Mouse (Mus musculus) limb, embryonic 14.5 days (tissue): ENCODE measurements around the gene Eefsec. TPM values are rescaled to one million over a fixed set of nuclear protein-coding genes. Genes with fewer than 3 reads are reported as not detected.

Experiments
- ATAC-seq: fragments of 200-750 bp; cut with Nextera tagmentation; 2 replicates; pipeline ENCODE4 v1.8.0; 2017; ENCODE audit warnings: low read depth, moderate number of reproducible peaks, moderate TSS enrichment; ENCODE audit not compliant: low FRiP score
- DNase-seq: peaks from one replicate; pipeline ENCODE4 v3.0.0-alpha.2; 2015; ENCODE audit warnings: low spot score
- H3K27ac ChIP-seq: fragments of 300-500 bp; sonication (generic); replicated peaks from 2 replicates; pipeline ENCODE4 v1.5.1; 2014; ENCODE audit warnings: low read depth, mild to moderate bottlenecking, low read length, moderate library complexity, mixed read lengths
- H3K27me3 ChIP-seq: fragments of 300-500 bp; sonication (generic); 2 replicates; pipeline ENCODE4 v1.6.1; 2014; ENCODE audit warnings: low read length, mixed read lengths; ENCODE audit not compliant: control insufficient read depth, insufficient read depth
- H3K36me3 ChIP-seq: fragments of 300-500 bp; sonication (generic); 2 replicates; pipeline ENCODE4 v1.6.1; 2014; ENCODE audit warnings: mild to moderate bottlenecking, low read length, moderate library complexity, mixed read lengths; ENCODE audit not compliant: control insufficient read depth, insufficient read depth
- H3K4me1 ChIP-seq: fragments of 300-500 bp; sonication (generic); 2 replicates; pipeline ENCODE4 v1.6.1; 2014; ENCODE audit warnings: antibody characterized with exemption, low read length, mixed read lengths; ENCODE audit not compliant: control insufficient read depth, insufficient read depth
- H3K4me2 ChIP-seq: fragments of 300-500 bp; sonication (generic); replicated peaks from 2 replicates; pipeline ENCODE4 v1.6.1; 2014; ENCODE audit warnings: low read depth, mild to moderate bottlenecking, low read length, moderate library complexity; ENCODE audit not compliant: severe bottlenecking
- H3K4me3 ChIP-seq: fragments of 300-500 bp; sonication (generic); replicated peaks from 2 replicates; pipeline ENCODE4 v1.5.1; 2014; ENCODE audit warnings: low read length
- H3K9ac ChIP-seq: fragments of 300-500 bp; sonication (generic); 2 replicates; pipeline ENCODE4 v1.6.1; 2014; ENCODE audit warnings: mild to moderate bottlenecking, low read depth, low read length, moderate library complexity; ENCODE audit not compliant: severe bottlenecking
- H3K9me3 ChIP-seq: fragments of 300-500 bp; sonication (generic); 2 replicates; pipeline ENCODE4 v1.6.1; 2016; ENCODE audit warnings: low read length; ENCODE audit not compliant: control insufficient read depth
- POLR2A ChIP-seq: fragments of 200-500 bp; IDR thresholded peaks from 2 replicates; pipeline ENCODE4 v1.8.0; 2012; ENCODE audit warnings: inconsistent platforms, mild to moderate bottlenecking, moderate library complexity, borderline replicate concordance; ENCODE audit not compliant: insufficient read depth, insufficient read length; ENCODE audit errors: extremely low read depth
- WGBS: fragments of 180-500 bp; shearing (Covaris S2); extraction: QIAGEN DNeasy Blood & Tissue Kit; methylation state at CpG from one replicate; pipeline ENCODE4 v1.1.7; 2014; 5-methylcytosine and 5-hydroxymethylcytosine counted together
- polyA plus RNA-seq, 2 experiments: library from polyadenylated mRNA; depleted of rRNA in 1 of 2; stranded (reverse) in 1 of 2; unstranded in 1 of 2; fragments of >200 nt; fragmentation: Nextera tagmentation in 1 of 2; extraction: Ambion mirVana in 1 of 2; gene quantifications; 2 replicates each; pipeline versions ENCODE4 v1.2.1 to v1.2.3; 2012 to 2014

The Eefsec gene
- polyA plus RNA-seq, 2 experiments = 23.0 to 38.2 TPM

DNA sequence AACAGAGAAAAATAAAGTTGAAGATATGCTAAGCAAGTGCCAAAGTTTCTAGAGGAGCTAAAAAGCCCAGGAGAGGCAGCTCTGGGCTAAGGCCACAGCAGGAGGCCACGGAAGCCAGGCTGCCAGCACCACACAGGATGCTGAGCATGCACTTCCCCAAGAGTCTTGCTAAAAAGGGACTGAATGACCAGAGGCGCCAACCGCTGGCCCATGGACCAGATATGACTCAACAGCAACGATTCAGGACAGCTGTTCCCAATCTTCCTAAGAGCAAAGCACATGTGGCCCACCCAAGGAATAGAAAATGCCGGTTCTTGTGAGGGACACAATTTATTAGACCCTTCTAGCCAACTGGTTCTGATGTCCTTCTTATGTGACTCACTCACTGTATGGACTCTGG lies 57.4 kb downstream of the Eefsec start:
- Histone ChIP-seq H3K27ac (no peak overlapping the region), H3K4me2 (no peak overlapping the region), H3K4me1 (peaks cover 26% of the 10 kb centered on the region), H3K27me3 (no peaks in the 10 kb centered on the region), H3K4me3 (no peak overlapping the region), H3K9ac (no peak overlapping the region), H3K36me3 (no peaks in the 10 kb centered on the region), H3K9me3 (no peaks in the 10 kb centered on the region)
- peak; percentile 60 for DNase-seq
- WGBS = 32% methylated on average over 5 of the region's 5 CpGs
- ATAC-seq = no peak
- no peak for TF ChIP-seq POLR2A

DNA sequence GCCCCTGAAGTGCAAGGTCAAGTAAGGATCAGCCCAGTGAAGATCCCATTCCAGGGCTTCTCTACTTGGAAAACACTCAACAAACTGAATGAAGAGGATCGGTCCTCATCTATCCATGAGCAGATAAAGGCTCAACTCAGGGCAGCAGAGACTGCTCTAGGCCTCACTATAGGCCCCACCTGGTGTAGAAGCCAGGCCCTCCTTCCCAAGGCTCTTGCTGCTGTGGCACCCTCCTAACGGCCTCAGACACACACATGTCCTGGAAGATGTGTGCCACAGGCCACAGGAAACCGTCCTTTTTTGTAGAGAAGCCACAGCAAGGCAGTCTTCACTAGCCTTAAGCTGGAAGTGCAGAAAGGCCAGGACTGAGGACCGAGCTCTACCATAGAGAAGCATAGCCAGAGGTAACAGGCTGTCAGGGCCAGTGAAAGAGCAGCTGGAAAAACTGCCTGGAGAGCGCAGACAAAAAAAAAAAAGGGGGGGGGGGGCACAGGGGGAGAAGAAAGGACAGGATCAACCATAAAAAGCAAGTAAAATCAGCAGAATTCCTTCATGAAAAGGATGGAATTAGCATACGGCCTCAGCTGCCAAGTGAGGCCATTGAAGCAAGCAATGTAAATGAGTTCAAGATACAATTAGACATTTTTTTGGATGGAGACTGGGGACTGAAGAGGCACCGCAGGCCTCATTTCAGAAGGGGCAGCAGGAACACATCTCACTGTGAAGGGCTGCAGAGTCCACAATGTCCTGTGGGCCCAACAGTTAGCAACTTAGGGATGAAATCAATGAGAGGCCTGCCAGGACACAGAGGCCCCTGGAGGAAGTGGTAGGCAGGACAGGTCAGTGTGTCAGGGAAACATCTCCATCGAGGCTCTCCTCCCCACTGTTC lies 58.3 kb downstream of the Eefsec start:
- H3K4me3 ChIP-seq = no peak overlapping the region
- no peaks in the 10 kb centered on the region for H3K27me3 ChIP-seq
- ATAC-seq (no peak), DNase-seq (no peak)
- no peak overlapping the region for H3K9ac ChIP-seq
- TF ChIP-seq POLR2A = no peak
- peaks cover 29% of the 10 kb centered on the region for H3K4me1 ChIP-seq
- WGBS = 67% methylated on average over 8 of the region's 8 CpGs
- H3K4me2 ChIP-seq = no peak overlapping the region
- no peaks in the 10 kb centered on the region for H3K9me3 ChIP-seq
- H3K27ac ChIP-seq = no peak overlapping the region
- no peaks in the 10 kb centered on the region for H3K36me3 ChIP-seq

DNA sequence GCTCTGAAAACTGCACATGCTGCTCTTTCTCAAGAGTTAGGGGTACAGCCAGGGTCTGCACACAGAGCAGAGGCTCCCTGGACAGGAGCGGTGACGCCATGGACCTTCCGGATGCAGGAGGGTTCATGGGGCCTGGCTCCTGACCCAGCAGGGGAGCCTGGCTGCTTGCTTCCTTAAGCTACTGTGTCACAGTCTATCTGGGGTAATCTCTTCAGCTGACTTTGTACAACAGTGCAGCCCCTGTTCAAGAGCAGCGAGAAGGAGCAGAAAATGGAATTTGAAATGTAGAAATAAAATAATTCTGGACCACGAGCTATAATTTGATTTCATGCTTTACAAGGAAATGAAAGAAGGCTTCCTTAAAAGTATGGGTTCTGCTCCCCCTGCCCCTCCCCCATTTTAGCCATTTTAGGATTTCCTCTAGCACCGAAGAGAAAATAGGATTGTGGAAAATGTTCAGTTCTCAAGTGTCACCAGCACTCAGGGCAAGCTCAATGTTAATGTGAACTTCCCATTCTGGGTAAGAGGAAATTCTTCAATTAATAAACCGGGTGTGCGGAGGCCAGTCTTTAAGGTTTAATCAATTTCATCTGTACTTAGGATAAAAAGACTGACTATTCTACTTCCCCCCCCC lies 61.8 kb downstream of the Eefsec start:
- DNase-seq (peak; percentile 21), ATAC-seq (peak; percentile 42)
- H3K9me3 ChIP-seq = no peaks in the 10 kb centered on the region
- no peaks in the 10 kb centered on the region for H3K36me3 ChIP-seq
- no peak for TF ChIP-seq POLR2A
- peak overlapping the region; percentile 40; the same call in 1 of the 2 replicates for H3K27ac ChIP-seq
- 32% methylated on average over 8 of the region's 8 CpGs for WGBS
- H3K27me3 ChIP-seq = no peaks in the 10 kb centered on the region
- peak overlapping the region; percentile 24 for H3K4me2 ChIP-seq
- peaks cover 29% of the 10 kb centered on the region for H3K4me1 ChIP-seq
- no peak overlapping the region for H3K4me3 ChIP-seq
- H3K9ac ChIP-seq = no peak overlapping the region

DNA sequence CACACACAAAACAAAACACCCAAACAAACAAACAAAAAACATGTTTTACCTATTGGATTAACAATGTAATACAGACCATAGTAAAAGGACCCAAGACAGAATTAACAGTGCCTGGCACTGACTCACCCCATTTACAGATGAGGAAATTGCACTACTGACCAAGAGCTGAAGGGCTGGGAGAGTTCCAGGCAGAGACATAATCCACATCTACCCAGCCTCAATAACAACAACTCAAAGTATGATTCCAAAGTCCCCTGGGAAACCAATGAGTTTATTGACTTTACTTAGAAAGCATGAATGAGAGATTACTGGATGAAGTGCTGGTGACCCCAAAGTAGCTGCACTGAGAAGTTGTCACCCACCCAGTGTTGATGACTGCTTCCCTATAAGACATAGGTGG lies 62.6 kb downstream of the Eefsec start:
- Histone ChIP-seq H3K4me2 (no peak overlapping the region), H3K9ac (no peak overlapping the region), H3K36me3 (no peaks in the 10 kb centered on the region), H3K4me1 (peaks cover 26% of the 10 kb centered on the region), H3K9me3 (no peaks in the 10 kb centered on the region), H3K27ac (no peak overlapping the region), H3K27me3 (no peaks in the 10 kb centered on the region), H3K4me3 (no peak overlapping the region)
- DNase-seq (no peak), ATAC-seq (no peak)
- no peak for TF ChIP-seq POLR2A

DNA sequence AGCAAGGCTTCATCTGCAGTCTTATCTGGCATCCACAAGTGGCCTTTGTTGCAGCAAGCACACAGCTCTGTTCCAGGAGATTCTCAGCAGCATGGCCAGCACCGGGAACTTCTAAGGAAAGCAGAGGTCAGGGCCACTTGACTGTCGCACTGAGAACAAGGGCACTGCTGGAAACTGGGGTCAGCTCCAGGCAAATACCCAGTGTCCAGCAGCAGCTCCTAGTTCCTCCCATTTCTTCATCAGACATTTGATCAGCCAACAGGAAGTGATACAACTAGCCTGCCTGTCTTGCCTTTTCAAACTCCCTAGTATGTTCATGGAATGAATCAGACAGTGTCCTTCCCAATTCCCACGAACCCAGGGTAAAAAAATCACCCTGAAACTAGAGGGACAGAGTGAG lies 66.6 kb downstream of the Eefsec start:
- no peak for ATAC-seq
- 49% methylated on average over 3 of the region's 3 CpGs for WGBS

More for the DNA sequence above, 66.6 kb downstream of the Eefsec start:
- H3K27ac ChIP-seq = no peak overlapping the region
- no peak for DNase-seq
- H3K4me2 ChIP-seq = no peak overlapping the region
- no peak overlapping the region for H3K4me3 ChIP-seq
- H3K27me3 ChIP-seq = no peaks in the 10 kb centered on the region
- H3K36me3 ChIP-seq = peaks cover 4% of the 10 kb centered on the region; the same call in 1 of the 2 replicates
- H3K9ac ChIP-seq = no peak overlapping the region
- H3K4me1 ChIP-seq = peaks cover 11% of the 10 kb centered on the region
- no peak for TF ChIP-seq POLR2A
- no peaks in the 10 kb centered on the region for H3K9me3 ChIP-seq
